Mouse (Mus musculus) embryonic facial prominence, embryonic 12.5 days (tissue): Measurements from ENCODE around the gene Xlr3c. TPM values are rescaled to one million over a fixed set of nuclear protein-coding genes. Genes with fewer than 3 reads are reported as not detected.

Source experiments
- polyA plus RNA-seq: library from polyadenylated mRNA; unstranded; fragments of >200 nt; fragmentation: Nextera tagmentation; extraction: Ambion mirVana; gene quantifications from 2 replicates; pipeline ENCODE4 v1.2.1, GENCODE M21; 2016

The Xlr3c gene
- polyA plus RNA-seq, 1 experiment from 2014 or later: not detected

Other genes with a start within 250 kb of the Xlr3c start
- gene Pnma5, start 228.3 kb downstream of the Xlr3c start, polyA plus RNA-seq: 0.09 TPM in 1 of 2 replicates, not detected in the other
- 0.10 and 0.35 TPM in 2 replicates for gene Pnma3, start 200.6 kb downstream of the Xlr3c start, polyA plus RNA-seq
- 0.68 and 1.1 TPM in 2 replicates for gene Xlr4a, start 182.9 kb downstream of the Xlr3c start, polyA plus RNA-seq
- gene Xlr3a, start 168.3 kb downstream of the Xlr3c start, polyA plus RNA-seq: 1.9 and 3.6 TPM in 2 replicates
- gene Gm14685, start 148.3 kb downstream of the Xlr3c start, polyA plus RNA-seq: 0.05 and 0.18 TPM in 2 replicates
- gene Xlr5b, start 116.6 kb downstream of the Xlr3c start, polyA plus RNA-seq: not detected in 2 replicates
- gene DXBay18, start 115.9 kb downstream of the Xlr3c start, polyA plus RNA-seq: not detected in 2 replicates
- gene Spin2d, start 88.4 kb downstream of the Xlr3c start, polyA plus RNA-seq: not detected in 2 replicates
- 10.4 and 11.2 TPM in 2 replicates for gene Xlr3b, start 73.2 kb downstream of the Xlr3c start, polyA plus RNA-seq
- gene Xlr4b, start 51.1 kb downstream of the Xlr3c start, polyA plus RNA-seq: 0.64 and 0.69 TPM in 2 replicates
- 11.6 and 11.8 TPM in 2 replicates for gene F8a, start 37.1 kb downstream of the Xlr3c start, polyA plus RNA-seq
- gene Xlr4c, start 22.3 kb downstream of the Xlr3c start, polyA plus RNA-seq: 0.47 TPM in 1 of 2 replicates, not detected in the other
- not detected in 2 replicates for gene Xlr5a, start 27.6 kb upstream of the Xlr3c start, polyA plus RNA-seq
- gene Xlr5c, start 27.6 kb upstream of the Xlr3c start, polyA plus RNA-seq: not detected in 2 replicates
- not detected in 2 replicates for gene Gm45015, start 71.5 kb upstream of the Xlr3c start, polyA plus RNA-seq
- 21.2 and 21.6 TPM in 2 replicates for gene Zfp275, start 77.2 kb upstream of the Xlr3c start, polyA plus RNA-seq
- gene Gm18336, start 133.3 kb upstream of the Xlr3c start, polyA plus RNA-seq: not detected in 2 replicates
- 0.19 and 0.29 TPM in 2 replicates for gene Zfp92, start 145.7 kb upstream of the Xlr3c start, polyA plus RNA-seq
- gene Trex2, start 170.0 kb upstream of the Xlr3c start, polyA plus RNA-seq: not detected in 2 replicates
- 81.1 and 85.4 TPM in 2 replicates for gene Haus7, start 193.7 kb upstream of the Xlr3c start, polyA plus RNA-seq
- gene Bgn, start 218.2 kb upstream of the Xlr3c start, polyA plus RNA-seq: 43.0 and 46.6 TPM in 2 replicates
- 0.69 and 0.73 TPM in 2 replicates for gene Atp2b3, start 237.7 kb upstream of the Xlr3c start, polyA plus RNA-seq